Mouse (Mus musculus) C2C12 (cell line): ENCODE results near the gene 2810004N23Rik. TPM values are rescaled to one million over a fixed set of nuclear protein-coding genes. Genes with fewer than 3 reads are reported as not detected.

Source experiments
- H3K27me3 ChIP-seq: one replicate; pipeline ENCODE4 v1.6.1; 2011; ENCODE audit not compliant: control insufficient read depth, insufficient read depth, insufficient read length
- H3K36me3 ChIP-seq: one replicate; pipeline ENCODE4 v1.6.1; 2011; ENCODE audit not compliant: control insufficient read depth, insufficient read depth
- H3K4me3 ChIP-seq: one replicate; pipeline ENCODE4 v1.5.1; 2011; ENCODE audit warnings: mild to moderate bottlenecking, control low read depth; ENCODE audit not compliant: poor library complexity, insufficient read depth, severe bottlenecking
- H3K79me2 ChIP-seq: one replicate; pipeline ENCODE4 v1.6.1; 2011; ENCODE audit not compliant: control insufficient read depth, insufficient read depth
- H3K79me3 ChIP-seq: one replicate; pipeline ENCODE4 v1.6.1; 2011; ENCODE audit warnings: low read depth, control low read depth
- H3ac ChIP-seq: one replicate; pipeline ENCODE3; 2011; ENCODE audit warnings: low read depth; ENCODE audit not compliant: control insufficient read depth, insufficient read length
- CEBPB ChIP-seq: IDR thresholded peaks from one replicate; pipeline ENCODE4 v1.6.1; 2011; ENCODE audit warnings: low read depth, mild to moderate bottlenecking, control low read depth, moderate library complexity
- CTCF ChIP-seq: IDR thresholded peaks from one replicate; pipeline ENCODE4 v1.5.1; 2011; ENCODE audit not compliant: control insufficient read depth, insufficient read depth, insufficient read length
- FOSL1 ChIP-seq: IDR thresholded peaks from one replicate; pipeline ENCODE4 v1.8.0; 2011; ENCODE audit warnings: mild to moderate bottlenecking, low read length; ENCODE audit not compliant: poor library complexity, insufficient read depth, severe bottlenecking
- MAX ChIP-seq: IDR thresholded peaks from one replicate; pipeline ENCODE4 v1.6.1; 2011; ENCODE audit warnings: mild to moderate bottlenecking, control low read depth
- MYOD1 ChIP-seq: IDR thresholded peaks from one replicate; pipeline ENCODE4 v1.6.1; 2011; ENCODE audit warnings: low read depth; ENCODE audit not compliant: control insufficient read depth, insufficient read length
- MYOG ChIP-seq: IDR thresholded peaks from one replicate; pipeline ENCODE4 v1.6.1; 2011; ENCODE audit not compliant: control insufficient read depth, insufficient read length; ENCODE audit errors: extremely low read depth
- USF1 ChIP-seq: IDR thresholded peaks from one replicate; pipeline ENCODE4 v1.6.1; 2011; ENCODE audit warnings: low read depth, mild to moderate bottlenecking, control low read depth, moderate library complexity
- polyA plus RNA-seq: library from polyadenylated mRNA; unstranded; fragments of >200 nt; fragmentation: generic; extraction: Trizol; gene quantifications from one replicate; pipeline ENCODE4 v1.2.1, GENCODE M21; 2012; ENCODE audit warnings: missing spikeins

The 2810004N23Rik gene
- polyA plus RNA-seq, 1 experiment, result 27.9 TPM

DNA sequence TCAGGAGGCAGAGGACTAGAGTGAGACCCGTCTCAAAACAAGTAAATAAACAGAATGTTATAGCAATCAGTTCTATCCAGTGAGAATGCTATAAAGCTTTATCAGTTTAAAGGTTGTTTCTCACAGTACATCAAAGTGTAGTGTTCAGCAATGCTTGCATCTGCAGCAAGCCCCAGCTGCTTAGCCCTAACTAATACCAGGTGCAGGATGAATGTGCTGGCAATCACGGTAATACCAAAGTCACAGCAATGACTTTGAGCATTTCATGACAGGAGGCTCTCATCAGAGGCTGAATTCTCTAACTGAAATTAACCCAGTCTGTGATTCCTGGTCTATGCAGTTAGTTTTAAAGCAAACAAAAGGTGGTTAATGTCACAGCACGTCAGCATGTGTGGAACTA lies 29.7 kb upstream of the 2810004N23Rik start:
- TF ChIP-seq FOSL1 (no peak), CEBPB (no peak), MYOG (no peak)
- H3K4me3 ChIP-seq, result no peak overlapping the region
- no peak overlapping the region for H3ac ChIP-seq
- H3K36me3 ChIP-seq, result peaks cover 52% of the 10 kb centered on the region
- peaks cover 22% of the 10 kb centered on the region for H3K79me3 ChIP-seq
- peaks cover 46% of the 10 kb centered on the region for H3K79me2 ChIP-seq
- no peaks in the 10 kb centered on the region for H3K27me3 ChIP-seq

GRCm38 (mm10) chr8:124888385-124888784 lies 25.5 kb upstream of the 2810004N23Rik start:
- Histone ChIP-seq H3K4me3 (no peak overlapping the region), H3K79me2 (peaks cover 11% of the 10 kb centered on the region), H3K36me3 (peaks cover 64% of the 10 kb centered on the region), H3ac (no peak overlapping the region), H3K79me3 (peaks cover 1% of the 10 kb centered on the region), H3K27me3 (no peaks in the 10 kb centered on the region)
- TF ChIP-seq CEBPB (no peak), USF1 (no peak), MYOG (no peak), CTCF (no peak), MAX (no peak)

- no peaks in the 10 kb centered on the region for H3K27me3 ChIP-seq
- H3K79me2 ChIP-seq, result no peaks in the 10 kb centered on the region
- TF ChIP-seq MYOD1 (no peak), USF1 (no peak), CEBPB (no peak), FOSL1 (no peak), MAX (no peak), MYOG (no peak), CTCF (no peak)
- no peaks in the 10 kb centered on the region for H3K79me3 ChIP-seq
- H3K4me3 ChIP-seq, result no peak overlapping the region
- H3ac ChIP-seq, result no peak overlapping the region
- H3K36me3 ChIP-seq, result peaks cover 64% of the 10 kb centered on the region
These were observed 16.1 kb upstream of the 2810004N23Rik start for GRCm38 (mm10) chr8:124878946-124879526.

DNA sequence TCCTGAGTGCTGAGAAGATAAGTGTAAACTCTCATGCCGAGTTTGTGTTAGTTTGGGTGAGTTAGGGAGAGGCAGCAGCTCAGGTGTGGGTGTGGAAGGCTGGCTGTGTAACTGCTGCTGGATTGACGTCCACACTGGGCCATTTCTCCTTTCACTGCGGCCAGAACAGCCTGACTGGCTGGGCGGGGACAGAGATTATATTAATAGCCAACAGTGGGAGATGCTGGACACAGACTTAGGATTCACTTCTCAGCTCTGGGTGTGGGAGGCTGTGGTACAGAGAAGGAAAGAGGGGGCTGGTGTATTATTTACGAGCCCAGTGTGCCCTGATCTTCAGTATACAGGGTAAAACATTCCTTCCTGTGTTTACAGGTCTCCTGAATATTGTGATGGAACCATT lies 15.2 kb upstream of the 2810004N23Rik start:
- Histone ChIP-seq H3K36me3 (peaks cover 63% of the 10 kb centered on the region), H3K4me3 (no peak overlapping the region), H3K79me3 (no peaks in the 10 kb centered on the region), H3K27me3 (no peaks in the 10 kb centered on the region), H3K79me2 (no peaks in the 10 kb centered on the region), H3ac (no peak overlapping the region)
- TF ChIP-seq MAX (no peak), CTCF (no peak), MYOG (no peak), CEBPB (no peak), FOSL1 (no peak), MYOD1 (no peak)

GRCm38 (mm10) chr8:124872690-124873089 lies 9.8 kb upstream of the 2810004N23Rik start:
- peaks cover 41% of the 10 kb centered on the region for H3K79me2 ChIP-seq
- H3ac ChIP-seq, result no peak overlapping the region
- TF ChIP-seq CEBPB, result no peak
- TF ChIP-seq CTCF, result no peak
- no peak for TF ChIP-seq MYOG
- no peak for TF ChIP-seq FOSL1
- no peak for TF ChIP-seq MAX
- TF ChIP-seq USF1, result no peak
- no peak for TF ChIP-seq MYOD1
- no peak overlapping the region for H3K4me3 ChIP-seq
- no peaks in the 10 kb centered on the region for H3K27me3 ChIP-seq
- H3K79me3 ChIP-seq, result peaks cover 8% of the 10 kb centered on the region
- H3K36me3 ChIP-seq, result peaks cover 42% of the 10 kb centered on the region

DNA sequence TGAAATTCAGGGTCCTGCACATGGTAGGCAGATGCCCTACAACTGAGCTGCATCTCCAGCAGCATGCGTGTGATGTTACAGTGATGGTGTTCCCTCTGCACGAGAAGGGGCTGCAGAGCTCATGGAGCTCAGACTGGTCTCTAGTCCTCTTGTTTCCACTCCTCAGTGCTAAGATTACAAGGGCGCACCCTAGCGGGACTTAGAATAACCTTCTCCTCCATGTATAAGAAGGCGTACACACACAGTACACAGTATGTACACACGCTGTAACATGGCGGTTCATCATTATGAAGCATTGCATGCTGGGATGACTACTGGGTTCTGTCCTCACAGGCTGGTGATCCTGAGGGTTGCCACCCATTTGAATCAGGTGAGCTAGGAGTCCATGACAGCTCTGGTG lies 9.2 kb upstream of the 2810004N23Rik start:
- Histone ChIP-seq H3K4me3 (no peak overlapping the region), H3K27me3 (no peaks in the 10 kb centered on the region), H3K79me2 (peaks cover 47% of the 10 kb centered on the region), H3K36me3 (peaks cover 36% of the 10 kb centered on the region), H3ac (no peak overlapping the region), H3K79me3 (peaks cover 11% of the 10 kb centered on the region)
- no peak for TF ChIP-seq CEBPB
- TF ChIP-seq MYOD1, result no peak
